Mouse (Mus musculus) ovary, adult 10 weeks (tissue): ENCODE measurements around the gene Pyurf. TPM values are rescaled to one million over a fixed set of nuclear protein-coding genes. Genes with fewer than 3 reads are reported as not detected.

Experiments
- polyA plus RNA-seq: library from polyadenylated mRNA; stranded (reverse); fragments of 350-450 nt; fragmentation: Illumina TruSeq; extraction: RNeasy Lipid Tissue Mini Kit (QIAGEN cat#74804); gene quantifications from one replicate; pipeline ENCODE4 v1.2.3, GENCODE M21; 2014

The Pyurf gene
- 20.3 TPM for polyA plus RNA-seq

GRCm38 (mm10) chr6:57691467-57692261 lies at the start of gene Pyurf:
Gene Pyurf (minus strand): TSS chr6:57692078.

DNA sequence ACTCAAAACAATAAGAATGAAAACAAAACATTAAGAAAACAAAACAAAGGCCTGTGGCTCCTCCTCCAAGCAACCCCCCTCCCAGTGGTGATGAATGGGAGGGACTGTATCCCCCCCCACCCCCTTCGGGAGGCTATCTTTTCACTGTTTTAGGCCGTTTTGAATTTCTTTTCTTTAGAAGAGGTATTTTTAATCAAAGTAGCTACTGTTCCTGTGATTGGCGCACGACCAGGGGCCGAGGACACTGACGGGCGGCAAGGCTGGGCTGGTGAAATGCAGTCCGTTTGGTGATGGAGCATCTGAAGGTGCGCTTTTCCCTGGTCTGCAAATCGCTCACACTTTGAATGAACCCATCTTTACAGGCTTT lies 10.5 kb upstream of the Pyurf start, which contains the start of gene Lancl2:
TSS of gene Lancl2 (plus strand) at position 165 of the 367 bp plus-strand sequence.

Other genes starting within 250 kb of the Pyurf start
- 68.2 TPM for gene Ppm1k, start 156.6 kb downstream of the Pyurf start, polyA plus RNA-seq
- gene Herc6, start 111.1 kb downstream of the Pyurf start, polyA plus RNA-seq = 25.1 TPM
- 46.1 TPM for gene Lancl2, start 10.5 kb upstream of the Pyurf start, polyA plus RNA-seq
- 52.7 TPM for gene Vopp1, start 133.1 kb upstream of the Pyurf start, polyA plus RNA-seq
- not detected for gene Vmn1r21, start 158.3 kb upstream of the Pyurf start, polyA plus RNA-seq
- not detected for gene Vmn1r22, start 215.9 kb upstream of the Pyurf start, polyA plus RNA-seq
- not detected for gene Vmn1r23, start 234.8 kb upstream of the Pyurf start, polyA plus RNA-seq